Mouse (Mus musculus) hindbrain, embryonic 16.5 days (tissue): ENCODE results near the gene Tjp2. TPM values are rescaled to one million over a fixed set of nuclear protein-coding genes. Genes with fewer than 3 reads are reported as not detected.
"Not testable (repeated sequence)": the region's sequence is repeated elsewhere in the genome, so short reads cannot be mapped to it uniquely, and the experiment has no call there.

Source experiments
- ATAC-seq: fragments of 200-750 bp; cut with Nextera tagmentation; 2 replicates; pipeline ENCODE4 v1.8.0; 2017; ENCODE audit warnings: moderate TSS enrichment, moderate library complexity
- H3K27ac ChIP-seq: fragments of 300-500 bp; sonication (generic); 2 replicates; pipeline ENCODE4 v1.5.1; 2014; ENCODE audit warnings: low read depth, mild to moderate bottlenecking, control low read depth, low read length, moderate library complexity
- H3K27me3 ChIP-seq: fragments of 300-500 bp; sonication (generic); replicated peaks from 2 replicates; pipeline ENCODE4 v1.6.1; 2014; ENCODE audit warnings: low read length; ENCODE audit not compliant: control insufficient read depth, insufficient read depth
- H3K36me3 ChIP-seq: fragments of 300-500 bp; sonication (generic); 2 replicates; pipeline ENCODE4 v1.6.1; 2014; ENCODE audit warnings: mild to moderate bottlenecking, low read length, moderate library complexity, mixed read lengths; ENCODE audit not compliant: control insufficient read depth, insufficient read depth
- H3K4me1 ChIP-seq: fragments of 300-500 bp; sonication (generic); 2 replicates; pipeline ENCODE4 v1.6.1; 2014; ENCODE audit warnings: low read depth, low read length; ENCODE audit not compliant: control insufficient read depth, insufficient read depth
- H3K4me2 ChIP-seq: fragments of 300-500 bp; sonication (generic); 2 replicates; pipeline ENCODE4 v1.6.1; 2014; ENCODE audit warnings: mild to moderate bottlenecking, low read length, control low read depth, moderate library complexity
- H3K4me3 ChIP-seq: fragments of 300-500 bp; sonication (generic); 2 replicates; pipeline ENCODE4 v1.5.1; 2014; ENCODE audit warnings: mild to moderate bottlenecking, low read length, control low read depth, moderate library complexity
- H3K9ac ChIP-seq: fragments of 300-500 bp; sonication (generic); 2 replicates; pipeline ENCODE4 v1.6.1; 2014; ENCODE audit warnings: low read depth, mild to moderate bottlenecking, control low read depth, low read length, moderate library complexity
- H3K9me3 ChIP-seq: fragments of 300-500 bp; sonication (generic); 2 replicates; pipeline ENCODE4 v1.6.1; 2014; ENCODE audit warnings: mild to moderate bottlenecking, low read length, moderate library complexity; ENCODE audit not compliant: control insufficient read depth
- WGBS: fragments of 180-500 bp; shearing (Covaris S2); extraction: QIAGEN DNeasy Blood & Tissue Kit; methylation state at CpG from one replicate; pipeline ENCODE4 v1.1.7; 2014; 5-methylcytosine and 5-hydroxymethylcytosine counted together
- polyA plus RNA-seq: library from polyadenylated mRNA; unstranded; fragments of >200 nt; fragmentation: Nextera tagmentation; extraction: Ambion mirVana; gene quantifications from 2 replicates; pipeline ENCODE4 v1.2.1, GENCODE M21; 2015

Tjp2 gene
- polyA plus RNA-seq, 1 experiment from 2014 or later: 10.1 TPM

GRCm38 (mm10) chr19:24200566-24200965, 24.3 kb downstream of the Tjp2 start:
- Histone ChIP-seq H3K27me3 (no peaks in the 10 kb centered on the region), H3K27ac (no peak overlapping the region), H3K4me2 (no peak overlapping the region), H3K9me3 (no peaks in the 10 kb centered on the region), H3K36me3 (no peaks in the 10 kb centered on the region), H3K4me3 (no peak overlapping the region), H3K4me1 (no peaks in the 10 kb centered on the region), H3K9ac (no peak overlapping the region)
- no peak for ATAC-seq
- WGBS: 70% methylated on average over 12 of the region's 12 CpGs

GRCm38 (mm10) chr19:24198676-24199303, 26.0 kb downstream of the Tjp2 start:
- 76% methylated on average over 11 of the region's 11 CpGs for WGBS
- Histone ChIP-seq H3K27ac (no peak overlapping the region), H3K4me1 (no peaks in the 10 kb centered on the region), H3K9me3 (0 out of 2 replicates have a peak, but pooled peaks cover 2% of the 10 kb centered on the region), H3K9ac (no peak overlapping the region), H3K4me2 (no peak overlapping the region), H3K36me3 (no peaks in the 10 kb centered on the region), H3K4me3 (no peak overlapping the region), H3K27me3 (no peaks in the 10 kb centered on the region)
- ATAC-seq: no peak

- Histone ChIP-seq H3K9me3 (0 out of 2 replicates have a peak, but pooled peaks cover 2% of the 10 kb centered on the region), H3K36me3 (no peaks in the 10 kb centered on the region), H3K4me1 (no peaks in the 10 kb centered on the region), H3K27ac (no peak overlapping the region), H3K27me3 (no peaks in the 10 kb centered on the region), H3K4me3 (no peak overlapping the region), H3K4me2 (no peak overlapping the region), H3K9ac (no peak overlapping the region)
- no peak for ATAC-seq
- 60% methylated on average over 3 of the region's 3 CpGs for WGBS
These were observed 27.5 kb downstream of the Tjp2 start for GRCm38 (mm10) chr19:24197338-24197737.

- no peak overlapping the region for H3K4me2 ChIP-seq
- H3K27me3 ChIP-seq: no peaks in the 10 kb centered on the region
- ATAC-seq: no peak
- H3K4me3 ChIP-seq: no peak overlapping the region
- no peak overlapping the region for H3K9ac ChIP-seq
- no peak overlapping the region for H3K27ac ChIP-seq
- WGBS: 81% methylated on average over 7 of the region's 7 CpGs
- H3K4me1 ChIP-seq: no peaks in the 10 kb centered on the region
- H3K36me3 ChIP-seq: no peaks in the 10 kb centered on the region
- 0 out of 2 replicates have a peak, but pooled peaks cover 2% of the 10 kb centered on the region for H3K9me3 ChIP-seq
These were observed 29.6 kb downstream of the Tjp2 start for GRCm38 (mm10) chr19:24195224-24195623.

- 100% methylated on average over 4 of the region's 4 CpGs for WGBS
- Histone ChIP-seq H3K27me3 (no peaks in the 10 kb centered on the region), H3K4me3 (no peak overlapping the region), H3K4me1 (no peaks in the 10 kb centered on the region), H3K36me3 (no peaks in the 10 kb centered on the region), H3K27ac (no peak overlapping the region), H3K4me2 (no peak overlapping the region), H3K9ac (no peak overlapping the region), H3K9me3 (0 out of 2 replicates have a peak, but pooled peaks cover 2% of the 10 kb centered on the region)
- ATAC-seq: no peak
These were observed 30.6 kb downstream of the Tjp2 start for GRCm38 (mm10) chr19:24194216-24194615.

- WGBS: 92% methylated on average over 5 of the region's 5 CpGs
- Histone ChIP-seq H3K9ac (no peak overlapping the region), H3K4me3 (no peak overlapping the region), H3K9me3 (0 out of 2 replicates have a peak, but pooled peaks cover 2% of the 10 kb centered on the region), H3K27me3 (no peaks in the 10 kb centered on the region), H3K27ac (no peak overlapping the region), H3K4me2 (no peak overlapping the region), H3K4me1 (no peaks in the 10 kb centered on the region), H3K36me3 (no peaks in the 10 kb centered on the region)
- no peak for ATAC-seq
These were observed 31.9 kb downstream of the Tjp2 start for GRCm38 (mm10) chr19:24192946-24193345.

GRCm38 (mm10) chr19:24187791-24188190, 37.0 kb downstream of the Tjp2 start:
- Histone ChIP-seq H3K27me3 (no peaks in the 10 kb centered on the region), H3K9me3 (no peaks in the 10 kb centered on the region), H3K4me2 (no peak overlapping the region), H3K27ac (no peak overlapping the region), H3K4me3 (no peak overlapping the region), H3K36me3 (no peaks in the 10 kb centered on the region), H3K9ac (no peak overlapping the region), H3K4me1 (no peaks in the 10 kb centered on the region)
- ATAC-seq: no peak
- WGBS: 85% methylated on average over 2 of the region's 2 CpGs

GRCm38 (mm10) chr19:24187358-24187757, 37.5 kb downstream of the Tjp2 start:
- ATAC-seq: peak; percentile 48; the same call in 1 of the 2 replicates
- H3K4me1 ChIP-seq, H3K27me3 ChIP-seq, H3K36me3 ChIP-seq, H3K9ac ChIP-seq, H3K4me2 ChIP-seq, H3K4me3 ChIP-seq, H3K27ac ChIP-seq, H3K9me3 ChIP-seq: not testable (repeated sequence)
- 83% methylated on average over 1 of the region's 1 CpGs for WGBS

- WGBS: 50% methylated on average over 15 of the region's 15 CpGs
- H3K9ac ChIP-seq: no peak overlapping the region
These were observed 41.1 kb downstream of the Tjp2 start for GRCm38 (mm10) chr19:24183680-24184235.

More at GRCm38 (mm10) chr19:24183680-24184235, 41.1 kb downstream of the Tjp2 start:
- H3K4me1 ChIP-seq: no peaks in the 10 kb centered on the region
- no peak for ATAC-seq
- no peaks in the 10 kb centered on the region for H3K27me3 ChIP-seq
- H3K4me2 ChIP-seq: no peak overlapping the region
- no peak overlapping the region for H3K27ac ChIP-seq
- no peak overlapping the region for H3K4me3 ChIP-seq
- no peaks in the 10 kb centered on the region for H3K36me3 ChIP-seq
- H3K9me3 ChIP-seq: no peaks in the 10 kb centered on the region
